Mouse (Mus musculus) adrenal gland, adult 8-10 months (tissue): Measurements from ENCODE around the gene Sec1. TPM values are rescaled to one million over a fixed set of nuclear protein-coding genes. Genes with fewer than 3 reads are reported as not detected.
A peak's percentile ranks its signal among the peaks of the same experiment; 100 is the strongest.

Source experiments
- DNase-seq: peaks from one replicate; pipeline ENCODE4 v3.0.0; 2022
- total RNA-seq, 4 experiments: library from RNA; stranded (reverse); gene quantifications; 2 replicates each; pipeline ENCODE4 v1.2.4; 2022

The Sec1 gene
- total RNA-seq, 4 experiments from 2014 or later = 0.15 to 0.59 (median 0.30) TPM

- DNase-seq = peak; percentile 75
These were observed 9.9 kb upstream of the Sec1 start for GRCm38 (mm10) chr7:45704046-45704559.

- no peak for DNase-seq
These were observed 9.4 kb upstream of the Sec1 start for GRCm38 (mm10) chr7:45703521-45704033.

GRCm38 (mm10) chr7:45702809-45703520 is 8.8 kb upstream of the Sec1 start:
- no peak for DNase-seq

GRCm38 (mm10) chr7:45702316-45702715 is 8.1 kb upstream of the Sec1 start:
- no peak for DNase-seq

- DNase-seq = no peak
These were observed 7.4 kb upstream of the Sec1 start for GRCm38 (mm10) chr7:45701607-45702006.

- DNase-seq = no peak
These were observed 6.9 kb upstream of the Sec1 start for GRCm38 (mm10) chr7:45701072-45701471.

- no peak for DNase-seq
These were observed 6.3 kb upstream of the Sec1 start for GRCm38 (mm10) chr7:45700301-45701015.

- no peak for DNase-seq
These were observed 5.4 kb upstream of the Sec1 start, which contains the start of gene Car11 for GRCm38 (mm10) chr7:45699523-45700141. Gene Car11 (plus strand): TSS chr7:45699843.

GRCm38 (mm10) chr7:45697894-45698293 is 3.7 kb upstream of the Sec1 start:
- no peak for DNase-seq

GRCm38 (mm10) chr7:45695098-45695497 is 896 bp upstream of the Sec1 start:
- no peak for DNase-seq

- DNase-seq = no peak
These were observed 1.8 kb downstream of the Sec1 start for GRCm38 (mm10) chr7:45692364-45692763.

GRCm38 (mm10) chr7:45689800-45690199 is 4.4 kb downstream of the Sec1 start:
- no peak for DNase-seq

- no peak for DNase-seq
These were observed 5.1 kb downstream of the Sec1 start for GRCm38 (mm10) chr7:45689099-45689498.

GRCm38 (mm10) chr7:45686841-45687240 is 7.4 kb downstream of the Sec1 start:
- no peak for DNase-seq

GRCm38 (mm10) chr7:45685811-45686210 is 8.4 kb downstream of the Sec1 start:
- no peak for DNase-seq

- no peak for DNase-seq
These were observed 10.7 kb downstream of the Sec1 start, which contains the start of gene Ntn5 for GRCm38 (mm10) chr7:45683396-45684050. Gene Ntn5 (plus strand): TSS chr7:45684022.

GRCm38 (mm10) chr7:45682144-45683126 is 11.8 kb downstream of the Sec1 start:
- DNase-seq = peak; percentile 75

GRCm38 (mm10) chr7:45681046-45681736 is 13.0 kb downstream of the Sec1 start:
- DNase-seq = no peak

GRCm38 (mm10) chr7:45679966-45680621 is 14.1 kb downstream of the Sec1 start:
- DNase-seq = peak; percentile 71

GRCm38 (mm10) chr7:45678513-45678912 is 15.7 kb downstream of the Sec1 start:
- no peak for DNase-seq
